Mouse (Mus musculus) WW6 (cell line): ENCODE measurements around the gene Ptprs.

Source experiments
- DNase-seq: peaks from one replicate; pipeline ENCODE4 v3.0.0-alpha.2; 2013; ENCODE audit warnings: low read depth, low spot score

Gene Ptprs

DNA sequence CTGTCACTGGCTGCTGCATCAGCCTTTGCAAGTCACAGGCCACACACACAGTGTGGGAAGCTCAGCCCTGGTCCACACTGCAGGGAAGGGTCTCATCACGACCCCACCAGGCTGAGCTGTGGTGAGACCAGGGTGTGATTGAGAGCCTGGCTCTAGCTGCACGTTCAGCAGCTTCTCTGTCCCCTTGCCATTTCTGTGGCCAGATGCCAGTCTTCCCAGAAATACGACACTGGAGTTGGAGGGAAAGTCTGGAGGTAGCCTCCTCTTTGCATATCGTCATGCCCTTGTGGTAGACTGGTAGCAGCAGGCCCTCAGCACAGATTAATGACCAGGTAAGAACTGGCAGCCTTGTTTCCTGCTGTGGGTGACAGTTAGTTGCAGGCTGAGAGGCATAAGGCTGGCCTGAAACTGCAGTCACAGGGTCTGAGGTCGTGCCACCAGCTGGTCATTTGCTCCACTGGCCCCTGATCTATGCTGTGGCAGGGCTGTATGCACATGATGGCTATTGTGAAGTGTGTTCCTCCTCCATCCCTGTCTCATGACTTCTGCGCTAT lies 96.9 kb downstream of the Ptprs start:
- no peak for DNase-seq

DNA sequence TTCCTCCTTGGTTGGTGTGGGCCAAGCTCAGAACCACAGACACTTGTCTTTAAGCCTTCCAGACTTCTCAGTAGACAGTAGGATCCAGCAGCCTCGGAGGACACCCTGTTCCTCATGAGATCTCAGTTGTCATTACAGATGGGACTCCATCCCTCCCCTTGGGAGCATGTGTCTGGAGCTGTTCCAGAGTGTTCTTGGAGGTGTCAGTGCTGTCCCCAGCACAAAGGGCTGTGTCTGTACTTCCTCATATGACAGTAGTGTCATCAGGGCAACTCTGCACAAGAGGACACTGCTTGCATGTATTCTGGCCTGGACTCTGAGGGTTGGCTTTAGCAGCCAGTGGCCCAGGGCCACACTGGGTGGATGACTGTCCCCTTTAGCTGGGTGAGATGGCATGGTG lies 101.4 kb downstream of the Ptprs start:
- no peak for DNase-seq

DNA sequence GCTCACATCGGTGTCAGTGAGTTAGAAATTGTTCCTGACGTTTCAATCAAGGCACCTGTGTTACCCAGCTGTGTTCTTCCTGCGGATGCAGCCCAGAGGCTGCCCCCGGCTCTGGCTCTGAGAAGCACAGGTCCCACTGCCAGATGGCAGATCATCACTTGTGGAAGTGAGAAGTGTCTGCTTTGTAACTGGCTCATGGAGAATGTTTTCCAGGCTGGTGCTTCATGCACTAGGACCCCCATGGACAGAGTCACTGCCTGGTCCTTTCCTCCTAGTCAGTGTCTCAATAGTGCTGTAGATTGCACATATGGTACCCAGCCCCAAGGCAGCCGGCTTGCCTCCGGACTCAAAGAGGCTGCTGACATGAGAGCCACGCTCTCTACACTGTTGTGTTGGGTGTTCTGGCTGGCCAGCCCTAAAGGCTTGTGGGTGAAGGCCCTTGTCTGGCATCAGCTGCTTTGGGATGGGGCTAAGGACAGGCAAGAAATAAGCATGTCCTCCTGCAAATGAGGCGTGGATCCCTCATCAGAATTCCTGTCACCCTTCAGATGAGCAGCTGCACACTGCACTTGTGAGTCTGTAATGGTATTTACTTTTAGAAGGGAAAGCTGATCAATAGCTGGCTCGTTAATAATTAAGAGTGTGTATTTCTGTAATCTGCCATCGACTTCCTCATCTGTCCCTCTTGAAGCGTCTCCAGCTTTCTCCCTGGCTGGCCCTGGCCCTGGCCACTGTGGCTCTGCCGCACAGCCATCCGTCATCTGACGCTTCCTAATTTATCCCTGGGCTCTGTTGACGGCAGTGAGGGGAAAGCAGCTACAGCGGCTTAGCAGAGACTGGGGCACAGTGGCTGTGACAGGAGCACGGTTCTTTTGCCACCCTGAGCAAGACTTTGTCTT lies 102.9 kb downstream of the Ptprs start:
- no peak for DNase-seq

DNA sequence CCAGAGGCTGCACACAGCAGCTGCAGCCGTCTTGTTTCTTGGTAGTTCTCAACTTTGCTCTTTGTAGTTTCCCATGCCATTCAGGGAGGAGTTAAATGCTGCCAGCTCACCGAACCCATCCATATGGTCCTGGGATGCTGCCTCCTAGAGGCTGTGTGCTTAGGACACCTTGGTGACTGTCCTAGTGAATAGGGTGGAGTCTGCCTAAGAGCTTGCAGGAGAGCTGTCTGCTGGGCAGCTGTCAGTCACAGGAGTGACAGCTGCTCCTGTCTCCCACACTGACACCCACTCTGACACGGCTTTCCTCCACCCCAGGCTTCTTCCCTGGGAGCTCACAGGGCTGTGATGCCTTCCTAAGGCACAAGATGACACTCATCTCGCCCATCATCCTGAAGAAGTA lies 104.2 kb downstream of the Ptprs start:
- DNase-seq: no peak

DNA sequence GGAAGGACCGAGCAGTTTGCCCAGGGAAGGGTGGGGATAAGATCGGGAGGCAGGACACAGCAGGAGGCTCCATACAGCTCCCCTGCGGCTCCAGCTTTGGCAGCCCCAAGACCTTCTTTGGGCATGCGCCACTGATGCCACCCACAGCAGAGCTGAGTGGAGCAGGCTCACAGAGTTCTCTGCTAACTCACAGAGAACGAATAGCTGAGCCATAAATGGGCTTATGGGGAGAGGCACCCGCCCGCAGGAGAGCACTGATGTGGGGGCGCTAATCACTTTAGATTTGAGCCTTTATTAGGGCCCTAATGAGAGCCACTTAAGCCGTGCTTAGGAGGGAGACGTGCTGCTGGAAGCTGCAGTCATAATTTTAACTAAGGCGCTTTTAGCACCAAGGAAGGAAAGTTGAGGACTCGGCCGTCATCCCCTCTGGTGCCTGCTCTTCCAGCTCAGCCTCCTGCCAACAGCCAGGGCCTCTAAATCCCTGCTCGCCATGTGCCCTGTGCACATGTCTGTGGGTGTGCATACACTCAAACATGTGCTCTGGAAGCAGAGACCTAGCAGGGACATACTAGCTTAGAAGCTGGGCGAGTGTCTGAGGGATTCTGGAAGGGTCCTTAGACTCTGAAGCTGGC lies 105.1 kb downstream of the Ptprs start:
- DNase-seq: no peak

DNA sequence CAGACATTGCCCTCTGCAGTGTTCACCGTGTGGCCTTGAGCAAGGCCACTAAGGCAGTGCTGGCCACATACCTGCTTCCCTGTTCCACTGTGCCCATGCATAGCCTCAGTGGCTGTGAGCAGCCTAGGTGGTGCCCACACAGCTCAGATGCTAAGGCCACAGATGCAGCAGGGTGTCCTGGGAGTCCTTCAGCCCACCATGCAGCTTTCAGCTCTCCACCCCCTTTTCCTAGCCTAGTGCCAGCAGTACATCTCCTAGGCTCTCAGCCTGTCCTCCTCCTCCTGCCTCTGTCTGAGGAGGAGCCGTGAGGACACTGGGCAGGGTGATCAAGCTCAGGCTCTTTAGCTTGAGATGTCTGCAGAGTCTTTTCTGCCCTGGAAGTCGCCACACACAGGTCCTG lies 106.2 kb downstream of the Ptprs start:
- DNase-seq: no peak

DNA sequence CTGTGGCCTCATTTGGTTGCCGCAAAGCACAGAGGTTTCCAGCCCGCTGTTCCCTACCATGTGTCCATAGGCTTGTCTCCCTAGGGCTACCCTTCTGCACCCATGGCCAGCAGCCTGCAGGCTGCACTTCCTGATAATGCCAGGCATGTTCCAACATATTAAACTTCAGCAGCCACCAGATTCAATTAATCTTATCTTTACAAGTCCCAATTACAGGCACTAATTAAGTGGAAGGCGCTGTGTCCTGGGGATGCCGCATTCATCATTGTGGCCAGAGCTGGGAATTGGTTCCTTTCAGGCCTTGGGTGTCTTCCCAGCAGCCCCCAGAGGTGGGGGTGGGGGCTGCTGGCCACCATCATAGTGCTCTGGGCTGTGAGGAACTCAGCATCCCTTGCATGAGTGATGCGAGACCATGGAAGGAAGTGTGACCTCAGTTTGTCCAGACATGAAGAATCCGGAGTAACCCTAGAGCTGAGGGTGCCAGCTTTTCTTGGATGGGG lies 107.9 kb downstream of the Ptprs start:
- DNase-seq: no peak

DNA sequence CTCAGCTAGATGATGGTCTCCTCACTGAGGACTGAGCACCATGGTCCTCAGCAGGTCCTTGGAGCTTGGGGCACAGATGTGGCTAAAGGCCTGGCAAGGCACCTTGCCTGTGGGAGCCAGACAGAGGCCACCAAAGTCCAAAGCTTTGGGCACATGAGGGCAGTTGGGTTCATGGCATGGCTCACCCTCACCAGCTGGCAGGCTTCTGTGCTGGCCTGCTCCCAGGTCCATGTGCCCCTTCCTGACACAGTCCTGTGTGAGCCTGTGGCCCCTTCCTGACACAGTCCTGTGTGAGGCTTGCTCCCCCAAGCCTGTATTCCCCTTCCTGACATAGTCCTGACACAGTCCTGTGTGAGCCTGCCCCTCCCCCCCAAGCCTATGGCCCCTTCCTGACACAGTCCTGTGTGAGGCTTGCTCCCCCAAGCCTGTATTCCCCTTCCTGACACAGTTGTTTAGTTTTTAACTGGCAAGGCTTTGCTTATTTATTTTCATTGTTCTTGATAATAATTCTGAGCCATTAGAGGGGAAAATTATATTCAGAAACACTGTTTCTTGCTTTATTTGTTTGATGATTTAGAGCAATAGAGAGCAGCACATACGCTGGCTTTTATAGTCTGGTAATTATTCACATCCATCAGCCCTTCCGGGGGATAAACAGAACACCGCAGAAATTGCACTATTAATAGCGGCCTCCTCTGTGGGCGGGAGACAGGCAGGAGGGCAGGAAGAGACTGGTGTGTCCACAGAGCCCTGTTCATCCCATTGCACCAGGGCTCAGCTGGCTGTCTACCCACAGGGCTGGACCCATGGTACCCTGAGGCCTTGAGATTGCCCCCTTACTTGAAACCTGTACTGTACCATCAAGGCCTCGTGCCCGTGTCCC lies 110.3 kb downstream of the Ptprs start:
- DNase-seq: no peak
